Mouse (Mus musculus) layer of hippocampus, postnatal 25 days (tissue): ENCODE measurements around the gene Gpr161. TPM values are rescaled to one million over a fixed set of nuclear protein-coding genes. Genes with fewer than 3 reads are reported as not detected.

Experiments used
- DNase-seq, 2 experiments: peaks; one replicate each; pipeline ENCODE4 v3.0.0; 2022; ENCODE audit warnings: mixed read lengths in 2 of 2, low spot score in 1 of 2; ENCODE audit errors: extremely low spot score in 1 of 2
- total RNA-seq, 2 experiments: library from RNA; stranded (reverse); gene quantifications; 2 replicates each; pipeline ENCODE4 v1.2.3; 2021

Gpr161 gene
- 10 to 100 TPM; 64.5 to 75.6 TPM for total RNA-seq

- no peak for DNase-seq
Measured at GRCm38 (mm10) chr1:165295489-165295888, at the start of gene Gpr161. Gene Gpr161, plus strand, starts transcription at chr1:165295789.

- no peak for DNase-seq
Measured at GRCm38 (mm10) chr1:165246587-165246986, 49.0 kb upstream of the Gpr161 start.

DNA sequence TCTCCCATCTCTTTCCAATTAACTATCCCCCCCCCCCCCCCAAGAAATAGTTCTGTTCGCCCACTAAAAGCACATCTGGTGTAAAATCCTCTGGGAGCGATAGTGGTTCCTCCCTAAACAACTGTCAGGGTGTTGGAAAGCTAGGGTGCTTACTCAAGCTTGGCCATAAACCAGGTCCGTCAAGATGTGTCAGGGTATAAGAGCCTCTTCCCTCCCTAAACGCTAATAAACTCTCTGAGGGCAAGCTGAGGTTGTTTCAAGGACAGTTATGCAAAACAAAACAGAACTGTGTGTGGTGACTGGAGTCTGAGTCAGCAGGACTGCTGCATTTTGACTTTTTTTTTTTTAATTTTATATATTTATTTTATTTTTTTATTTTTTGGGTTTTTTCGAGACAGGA, 48.5 kb upstream of the Gpr161 start:
- no peak for DNase-seq

- no peak for DNase-seq
Measured at GRCm38 (mm10) chr1:165247788-165248187, 47.8 kb upstream of the Gpr161 start.

DNA sequence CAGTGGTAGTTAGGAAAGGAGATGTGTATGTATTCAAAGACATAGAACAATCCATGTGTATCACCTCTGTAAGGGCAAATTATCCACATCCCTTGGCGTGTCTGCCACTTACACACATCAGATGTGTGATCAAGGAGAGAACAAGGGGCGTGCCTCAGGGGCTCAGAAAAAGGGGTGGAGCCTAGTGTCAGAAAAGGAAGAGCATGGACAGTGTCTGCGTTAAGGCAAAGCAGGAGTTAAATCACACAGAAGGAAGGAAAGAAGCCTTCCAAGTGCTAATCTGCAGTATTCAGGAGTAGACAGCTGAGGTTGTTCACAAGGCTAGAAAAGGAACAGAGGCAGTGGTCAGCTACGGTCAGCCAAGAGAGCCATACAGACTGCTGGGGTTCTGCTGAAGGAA, 46.7 kb upstream of the Gpr161 start:
- no peak for DNase-seq

GRCm38 (mm10) chr1:165250546-165250945, 45.0 kb upstream of the Gpr161 start:
- DNase-seq = no peak

GRCm38 (mm10) chr1:165252027-165252671, 43.4 kb upstream of the Gpr161 start:
- DNase-seq = peak; percentile 36 to 70

GRCm38 (mm10) chr1:165274946-165275345, 20.6 kb upstream of the Gpr161 start:
- no peak for DNase-seq

- DNase-seq = no peak
Measured at GRCm38 (mm10) chr1:165280741-165281140, 14.8 kb upstream of the Gpr161 start.

DNA sequence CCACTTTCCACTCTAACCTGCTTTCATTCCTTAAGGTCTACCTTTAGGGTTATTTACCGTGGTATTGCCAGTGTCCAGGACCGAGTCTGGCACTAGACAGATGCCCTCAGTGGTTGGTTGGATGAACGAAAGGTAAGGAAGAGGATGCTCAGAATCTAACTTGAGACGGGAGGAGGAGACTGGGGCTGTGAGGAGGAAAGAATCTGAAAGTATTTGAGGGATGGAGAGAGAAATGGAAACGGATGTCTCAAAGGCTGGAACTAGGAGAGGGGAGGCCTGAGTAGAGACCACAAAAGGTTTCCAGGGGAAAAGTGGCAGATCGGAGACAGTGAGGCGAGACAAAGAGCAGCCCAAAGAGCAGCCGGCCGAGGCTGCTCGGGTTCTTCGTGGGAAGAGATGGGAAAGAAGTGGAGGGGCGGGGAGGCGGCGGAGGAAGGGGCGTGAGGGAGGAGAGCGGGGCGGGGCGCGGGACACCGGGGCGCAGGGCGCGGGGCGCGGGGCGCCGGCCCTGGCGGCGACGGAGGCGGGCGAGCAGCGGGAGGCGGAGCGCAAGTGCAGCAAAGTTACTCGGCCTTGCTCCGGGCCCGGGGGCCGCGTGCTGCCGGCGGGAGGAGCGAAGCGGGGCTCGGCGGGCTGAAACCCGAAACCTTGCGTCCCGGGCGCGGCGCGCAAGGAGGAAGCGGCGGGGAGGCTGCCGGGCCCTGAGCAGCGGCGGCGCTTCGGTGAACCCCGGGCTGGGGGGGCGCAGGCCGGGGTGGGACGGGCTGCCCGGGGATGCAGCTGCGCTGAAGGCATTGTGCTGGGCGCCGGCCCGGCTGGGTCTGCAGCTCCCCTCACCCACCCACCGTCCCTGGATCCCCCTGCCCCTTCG, 14.0 kb upstream of the Gpr161 start:
- peak; percentile 39 to 41 for DNase-seq

DNA sequence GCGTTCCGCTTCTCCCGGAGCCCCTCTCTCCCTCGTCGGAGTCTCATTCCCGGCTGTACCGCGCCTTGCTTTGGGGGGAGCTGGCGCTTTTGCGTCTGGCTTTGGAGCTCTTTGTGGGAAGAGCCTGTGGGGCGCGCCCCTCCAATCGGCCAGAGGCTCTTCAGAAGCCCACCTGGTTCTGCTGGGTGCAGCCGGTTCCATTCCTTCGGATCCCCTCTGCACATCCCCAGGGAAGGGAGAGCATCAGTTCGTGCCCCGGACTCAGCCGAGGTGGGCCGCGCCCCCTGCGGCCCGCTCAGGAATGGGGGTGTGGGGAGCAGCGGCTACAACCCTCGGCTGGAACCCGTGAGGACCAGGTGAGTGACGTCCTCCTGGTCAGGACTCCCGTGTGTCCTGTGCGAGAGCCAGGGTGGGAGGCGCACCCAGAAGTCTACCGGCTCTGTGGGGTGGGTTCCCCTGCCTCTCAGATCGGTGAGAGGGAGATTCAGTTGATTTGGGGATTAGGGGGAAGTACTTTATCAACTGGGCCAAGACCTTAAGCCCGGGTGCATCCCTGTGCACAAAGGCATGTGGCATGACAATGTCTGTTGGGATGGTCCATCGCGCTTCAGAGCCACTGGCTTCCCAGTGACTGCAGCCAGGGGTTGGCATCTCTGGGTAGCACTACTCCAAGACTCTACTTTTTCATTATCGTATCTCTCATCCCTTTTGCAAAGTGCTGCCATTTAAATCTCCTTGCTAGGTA, 13.2 kb upstream of the Gpr161 start:
- no peak for DNase-seq

GRCm38 (mm10) chr1:165282967-165283345, 12.6 kb upstream of the Gpr161 start:
- no peak for DNase-seq

- DNase-seq = no peak
Measured at GRCm38 (mm10) chr1:165284096-165284495, 11.5 kb upstream of the Gpr161 start.

DNA sequence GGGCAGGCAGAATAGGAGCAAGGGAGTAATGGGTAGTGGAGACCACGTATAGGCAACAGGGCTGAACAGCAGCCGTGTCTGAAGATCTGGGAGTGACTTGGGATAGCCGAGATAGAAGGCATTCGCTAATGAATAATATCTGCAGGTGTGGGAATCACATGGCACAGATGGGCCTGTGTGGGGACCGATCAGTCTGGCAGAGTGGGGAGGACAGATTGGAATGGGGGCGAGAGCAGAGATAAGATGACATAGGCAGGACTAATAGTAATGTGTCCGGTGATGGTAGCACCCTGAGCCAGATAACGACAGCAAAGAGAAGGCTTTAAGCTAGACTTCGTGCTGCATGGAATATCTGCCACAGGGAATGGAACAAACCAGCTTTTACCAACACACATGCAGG, 7.4 kb upstream of the Gpr161 start:
- DNase-seq = no peak

DNA sequence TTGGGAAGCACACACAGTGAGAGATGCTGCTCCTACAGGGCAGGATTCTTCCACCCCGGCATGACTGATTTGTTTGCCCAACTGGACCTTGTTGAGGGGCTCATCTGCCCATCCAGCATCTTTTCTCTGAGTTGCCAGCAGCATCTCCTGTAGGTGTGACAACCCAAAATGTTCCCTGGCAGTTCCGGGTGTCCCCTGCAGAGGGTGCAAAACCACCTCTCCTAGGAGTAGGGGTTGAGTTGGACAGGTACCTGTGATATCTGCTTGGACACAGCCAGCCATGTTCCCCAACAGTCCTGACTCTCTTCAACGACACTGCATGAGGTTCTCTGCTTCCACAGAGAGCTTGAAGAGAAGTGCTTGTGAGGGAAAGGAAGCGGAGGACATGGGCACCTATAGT, 5.8 kb upstream of the Gpr161 start:
- no peak for DNase-seq

DNA sequence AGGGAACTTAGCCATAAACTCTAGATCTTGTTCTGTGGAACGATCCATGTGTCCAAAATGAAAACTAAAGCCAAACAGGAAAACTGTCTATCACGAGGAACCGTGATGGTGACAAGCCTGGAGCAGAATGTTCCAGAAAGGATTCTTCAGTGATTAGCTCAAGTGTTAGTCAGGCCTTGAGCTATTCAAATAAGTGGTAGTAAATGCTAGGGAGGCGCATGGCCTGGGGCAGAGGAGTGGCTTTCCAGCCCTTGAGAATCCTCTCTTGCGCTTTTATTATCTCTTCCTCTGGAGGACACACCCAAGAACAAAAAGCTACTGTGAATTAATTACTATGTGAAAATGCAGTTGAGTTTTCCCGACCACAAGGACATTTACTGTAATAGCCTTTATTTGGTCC, 4.0 kb upstream of the Gpr161 start:
- DNase-seq = no peak

GRCm38 (mm10) chr1:165301108-165301507, 5.5 kb downstream of the Gpr161 start:
- DNase-seq = no peak

DNA sequence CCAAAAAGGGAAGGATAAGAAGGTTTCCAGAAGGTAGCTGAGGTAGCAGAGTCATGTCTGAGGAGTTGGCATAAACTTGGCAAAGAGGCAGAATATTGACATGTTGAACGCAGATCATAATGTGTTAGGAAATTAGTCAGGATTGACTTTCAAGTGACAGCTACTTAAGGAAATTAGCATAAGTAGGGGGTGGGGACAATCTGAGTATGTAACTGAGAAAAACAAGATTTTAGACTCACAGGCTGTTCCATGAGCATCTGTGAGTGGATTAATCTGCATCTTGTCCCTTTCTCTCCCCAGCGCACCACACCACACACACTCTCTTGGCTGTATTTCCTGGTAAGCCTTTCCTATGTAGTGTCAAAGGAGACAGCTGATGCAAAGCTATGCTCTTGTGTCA, 6.0 kb downstream of the Gpr161 start:
- no peak for DNase-seq

DNA sequence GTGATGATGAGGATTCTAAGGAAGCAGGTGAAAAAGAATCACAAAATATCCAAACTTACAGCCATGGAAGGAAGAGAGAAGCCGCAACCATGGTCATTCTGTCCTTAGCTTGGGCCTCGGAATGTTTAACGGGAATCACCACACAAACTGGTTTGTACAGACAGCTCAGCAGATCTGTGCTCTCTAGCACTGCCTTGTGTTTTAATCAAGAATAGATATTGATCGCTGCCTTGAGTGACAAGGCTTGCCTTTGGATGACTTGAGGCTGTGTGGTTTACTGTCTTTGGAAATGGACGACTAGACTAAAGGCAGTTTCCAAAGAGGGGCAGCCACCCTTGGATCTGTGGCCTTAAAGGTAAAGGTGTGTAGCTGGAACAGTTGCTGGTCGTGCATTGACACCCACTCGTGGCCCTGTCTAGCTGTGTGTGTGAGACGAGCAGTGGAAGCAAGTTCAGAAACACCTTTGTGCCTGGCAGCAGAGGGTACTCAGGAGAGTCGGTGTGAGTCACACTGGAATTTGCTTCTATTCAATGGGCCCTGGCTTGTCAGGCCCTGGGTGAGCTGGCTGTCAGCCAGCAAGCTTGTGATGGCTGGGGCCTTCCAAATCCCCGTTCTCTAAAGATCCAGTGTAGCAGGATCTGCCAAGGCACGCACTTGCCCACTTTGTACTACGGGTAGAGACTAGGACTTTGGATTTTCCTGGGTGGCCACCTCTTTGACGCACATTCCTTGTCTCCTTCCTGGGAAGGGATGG, 7.0 kb downstream of the Gpr161 start:
- DNase-seq = peak in 1 of 2 experiments; percentile 28

DNA sequence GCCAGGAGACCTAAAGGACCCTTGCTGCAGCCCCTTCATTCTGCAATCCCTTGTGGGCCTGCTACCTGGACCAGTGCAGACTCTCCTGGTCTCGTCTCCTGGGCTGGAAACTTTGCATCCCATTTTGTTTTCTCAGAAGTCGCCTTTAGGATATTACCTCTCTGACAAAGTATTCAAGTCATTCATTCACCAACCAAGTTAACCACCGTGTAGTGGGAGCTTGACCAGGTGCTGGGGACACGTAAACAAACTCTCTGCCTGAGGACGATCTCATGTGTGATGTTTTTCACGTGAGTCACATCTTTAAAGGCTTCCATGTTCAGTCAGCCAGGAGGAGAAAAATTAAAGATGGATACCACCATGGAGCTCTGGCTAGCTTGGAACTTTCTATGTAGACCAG, 7.6 kb downstream of the Gpr161 start:
- no peak for DNase-seq

- DNase-seq = no peak
Measured at GRCm38 (mm10) chr1:165304341-165304740, 8.8 kb downstream of the Gpr161 start.
